Mouse (Mus musculus) ovary, adult 18-20 months (tissue): Measurements from ENCODE around the gene Usp25.

ENCODE experiments used
- DNase-seq: peaks from one replicate; pipeline ENCODE4 v3.0.0; 2022; ENCODE audit warnings: low spot score, mixed read lengths

Usp25 gene

GRCm38 (mm10) chr16:77146801-77147200 is 133.3 kb downstream of the Usp25 start:
- no peak for DNase-seq

- DNase-seq, result no peak
Measured at GRCm38 (mm10) chr16:77150338-77150737, 136.8 kb downstream of the Usp25 start.

- no peak for DNase-seq
Measured at GRCm38 (mm10) chr16:77150884-77151283, 137.4 kb downstream of the Usp25 start.

GRCm38 (mm10) chr16:77152288-77152687 is 138.8 kb downstream of the Usp25 start:
- no peak for DNase-seq

- DNase-seq, result no peak
Measured at GRCm38 (mm10) chr16:77153216-77153715, 139.8 kb downstream of the Usp25 start.

GRCm38 (mm10) chr16:77153815-77154214 is 140.3 kb downstream of the Usp25 start:
- no peak for DNase-seq

GRCm38 (mm10) chr16:77154831-77155230 is 141.3 kb downstream of the Usp25 start:
- DNase-seq, result no peak
